Mouse (Mus musculus): Measurements from ENCODE around the gene Atxn2l. TPM values are rescaled to one million over a fixed set of nuclear protein-coding genes. Genes with fewer than 3 reads are reported as not detected.

Gene Atxn2l
- total RNA-seq, 2 experiments from 2014 or later: 37.1 to 37.9 TPM

Other genes with a start within 250 kb of the Atxn2l start
- 10 to 100 TPM; 76.8 to 94.9 TPM for gene Sbk1, start 230.8 kb downstream of the Atxn2l start, total RNA-seq (2021)
- gene Lat, start 133.9 kb downstream of the Atxn2l start, total RNA-seq (2021): under 1 TPM in 1 of 2 experiments, not detected in 1; 0.33 TPM
- gene Spns1, start 126.0 kb downstream of the Atxn2l start, total RNA-seq (2021): 10 to 100 TPM; 31.5 to 33.1 TPM
- 1 to 10 TPM; 3.9 to 4.6 TPM for gene Nfatc2ip, start 106.7 kb downstream of the Atxn2l start, total RNA-seq (2021)
- 1 to 10 TPM in 1 of 2 experiments, under 1 TPM in 1; 0.44 to 1.5 TPM for gene Cd19, start 88.5 kb downstream of the Atxn2l start, total RNA-seq (2021)
- 1 to 10 TPM; 7.5 to 9.0 TPM for gene Rabep2, start 74.7 kb downstream of the Atxn2l start, total RNA-seq (2021)
- gene Atp2a1, start 40.3 kb downstream of the Atxn2l start, total RNA-seq (2021): 1 to 10 TPM; 1.1 to 1.2 TPM
- 10 to 100 TPM; 40.0 to 42.2 TPM for gene Sh2b1, start 28.0 kb downstream of the Atxn2l start, total RNA-seq (2021)
- gene Tufm, start 16.1 kb downstream of the Atxn2l start, total RNA-seq (2021): 100 to 1,000 TPM; 287 to 327 TPM
- gene Eif3c, start 63.0 kb upstream of the Atxn2l start, total RNA-seq (2021): 100 to 1,000 TPM; 156 to 157 TPM
- gene Apobr, start 81.5 kb upstream of the Atxn2l start, total RNA-seq (2021): under 1 TPM; 0.41 to 0.53 TPM
- gene Cln3, start 82.4 kb upstream of the Atxn2l start, total RNA-seq (2021): 10 to 100 TPM; 14.8 to 16.3 TPM
- gene Il27, start 91.5 kb upstream of the Atxn2l start, total RNA-seq (2021): not detected
- gene Nupr1, start 127.4 kb upstream of the Atxn2l start, total RNA-seq (2021): 1 to 10 TPM; 7.2 to 9.9 TPM
- gene Sgf29, start 145.9 kb upstream of the Atxn2l start, total RNA-seq (2021): 10 to 100 TPM; 21.8 to 25.2 TPM
- 10 to 100 TPM; 30.3 to 43.0 TPM for gene Sult1a1, start 173.0 kb upstream of the Atxn2l start, total RNA-seq (2021)
- gene Bola2, start 192.0 kb upstream of the Atxn2l start, total RNA-seq (2021): 10 to 100 TPM; 47.0 to 60.8 TPM
- 1 to 10 TPM; 4.4 to 5.9 TPM for gene Slx1b, start 192.3 kb upstream of the Atxn2l start, total RNA-seq (2021)
- gene Coro1a, start 204.3 kb upstream of the Atxn2l start, total RNA-seq (2021): 1 to 10 TPM; 7.8 to 9.9 TPM